Mouse (Mus musculus): ENCODE measurements around the gene Plpp3.

DNA sequence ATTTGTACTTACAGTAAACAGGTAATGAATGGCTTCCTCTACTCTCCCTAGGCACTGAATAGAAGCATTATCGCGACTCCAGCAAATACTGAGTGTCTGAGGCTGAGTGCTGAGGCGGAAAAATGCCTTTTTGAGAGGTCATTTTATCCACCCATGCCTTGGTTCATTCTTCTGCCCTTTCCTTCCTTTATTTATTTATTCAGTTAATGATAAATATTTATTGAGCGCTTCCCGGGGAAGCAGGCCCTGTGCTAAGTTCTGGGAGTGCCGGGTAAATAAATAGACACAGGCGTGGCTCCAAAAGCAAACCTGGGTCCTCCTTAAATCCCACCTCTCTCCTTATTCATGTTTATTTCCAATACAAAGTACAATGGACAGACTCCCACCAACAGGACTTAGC is 27.9 kb upstream of the Plpp3 start:
- TF ChIP-seq CTCF (IDR thresholded peaks at IDR 0.05; ENCODE audit: borderline replicate concordance, insufficient read depth, low read length) (no peak), POLR2A (IDR thresholded peaks at IDR 0.05; ENCODE audit: low read depth, low read length) (no peak)
